Mouse (Mus musculus): ENCODE measurements around the gene Treh.

DNA sequence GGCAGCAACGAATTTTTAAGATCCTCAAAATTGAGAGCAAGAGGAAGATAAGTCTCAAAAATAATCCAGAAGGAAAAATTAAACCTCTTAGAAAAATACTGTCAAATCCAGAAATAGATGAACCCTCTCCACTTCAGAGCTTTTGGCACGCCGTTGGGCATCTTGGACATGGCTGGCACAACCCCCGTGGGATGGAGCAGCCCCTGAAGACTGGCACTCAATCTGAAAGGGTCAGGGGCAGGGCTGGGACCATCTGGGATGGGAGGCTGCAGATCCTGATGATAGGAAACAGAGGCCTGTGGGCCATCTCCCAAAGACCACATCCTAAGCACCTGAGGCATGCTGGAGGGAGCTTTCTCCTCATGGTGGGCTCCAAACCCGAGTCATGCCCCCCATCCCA lies 37.2 kb downstream of the Treh start:
- TF ChIP-seq CTCF (IDR thresholded peaks at IDR 0.05; ENCODE audit: borderline replicate concordance, extremely low read depth, insufficient read depth, insufficient read length) (no peak), POLR2A (IDR thresholded peaks at IDR 0.05; ENCODE audit: borderline replicate concordance, extremely low read depth, insufficient read depth, insufficient read length, poor library complexity, severe bottlenecking) (no peak)

Data from brain, embryonic 14.5 days (tissue).